Mouse (Mus musculus) embryonic fibroblast, embryonic 13.5 days (primary cell): Measurements from ENCODE around the gene Foxd1.

Experiments used
- CTCF ChIP-seq: IDR thresholded peaks from 2 replicates; pipeline ENCODE4 v1.5.1; 2011; ENCODE audit warnings: mild to moderate bottlenecking, control low read depth, low read length, moderate library complexity, borderline replicate concordance; ENCODE audit not compliant: insufficient read depth
- POLR2A ChIP-seq: IDR thresholded peaks from 2 replicates; pipeline ENCODE4 v1.6.1; 2011; ENCODE audit warnings: low read depth, mild to moderate bottlenecking, control low read depth, low read length, moderate library complexity

DNA sequence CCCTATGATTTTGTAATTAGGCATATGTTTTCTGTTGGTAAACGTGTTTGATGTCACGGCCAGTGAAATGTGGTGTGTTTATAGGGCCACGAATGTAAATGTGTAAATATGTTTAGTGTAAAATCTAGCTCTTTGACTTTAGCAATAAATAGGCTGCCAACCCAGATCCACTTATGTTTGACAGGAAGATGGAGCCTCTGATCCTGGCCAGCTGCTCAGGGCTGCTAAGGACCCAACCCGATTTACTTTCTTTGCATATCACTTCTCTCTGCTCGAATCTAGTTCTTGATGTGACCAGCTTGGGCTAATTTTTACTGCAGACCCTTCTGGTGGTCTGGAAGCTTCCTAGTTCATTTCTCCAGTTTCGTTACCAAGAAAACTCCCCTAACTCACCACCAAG is 6.3 kb downstream of the Foxd1 start:
- TF ChIP-seq CTCF (no peak), POLR2A (no peak)
